Mouse (Mus musculus) thymus, adult 18-20 months (tissue): ENCODE results near the gene Cops6.
A peak's percentile ranks its signal among the peaks of the same experiment; 100 is the strongest.

Experiments
- DNase-seq, 2 experiments: peaks; one replicate each; pipeline ENCODE4 v3.0.0; 2022; ENCODE audit warnings: mixed read lengths in 2 of 2

Gene Cops6

GRCm38 (mm10) chr5:138160842-138161665, at the start of gene Cops6:
Cops6 (plus strand) TSS chr5:138161071.
- peak; percentile 89 to 91 for DNase-seq

GRCm38 (mm10) chr5:138116255-138117198, 44.3 kb upstream of the Cops6 start, which contains the start of gene Zscan21:
Zscan21 (plus strand) TSS chr5:138116903.
- DNase-seq, result peak; percentile 79 to 83

GRCm38 (mm10) chr5:138117199-138118015, 43.5 kb upstream of the Cops6 start:
- no peak for DNase-seq

GRCm38 (mm10) chr5:138118041-138118440, 42.8 kb upstream of the Cops6 start:
- DNase-seq, result no peak

GRCm38 (mm10) chr5:138132425-138133064, 28.3 kb upstream of the Cops6 start:
- no peak for DNase-seq

GRCm38 (mm10) chr5:138137257-138137656, 23.6 kb upstream of the Cops6 start:
- DNase-seq, result no peak

GRCm38 (mm10) chr5:138137935-138138549, 22.8 kb upstream of the Cops6 start:
- no peak for DNase-seq

- no peak for DNase-seq
These were observed 22.3 kb upstream of the Cops6 start for GRCm38 (mm10) chr5:138138585-138138984.

GRCm38 (mm10) chr5:138154390-138154789, 6.5 kb upstream of the Cops6 start:
- DNase-seq, result no peak

GRCm38 (mm10) chr5:138155443-138155976, 5.4 kb upstream of the Cops6 start, which contains the start of gene Zfp113:
Zfp113 (minus strand) TSS chr5:138155744.
- peak; percentile 74 to 86 for DNase-seq

- no peak for DNase-seq
These were observed 578 bp upstream of the Cops6 start for GRCm38 (mm10) chr5:138160224-138160762.

- no peak for DNase-seq
These were observed 2.2 kb downstream of the Cops6 start for GRCm38 (mm10) chr5:138163046-138163445.

- DNase-seq, result no peak
These were observed 2.7 kb downstream of the Cops6 start for GRCm38 (mm10) chr5:138163610-138164009.

GRCm38 (mm10) chr5:138165594-138165993, 4.7 kb downstream of the Cops6 start:
- DNase-seq, result no peak

GRCm38 (mm10) chr5:138170936-138171561, 10.2 kb downstream of the Cops6 start:
- peak; percentile 86 to 89 for DNase-seq

GRCm38 (mm10) chr5:138171695-138172491, 11.0 kb downstream of the Cops6 start, which contains the start of the genes Ap4m1 and Mcm7:
Ap4m1 (plus strand) TSS chr5:138172002.
Mcm7 (minus strand) TSS chr5:138172422.
- peak; percentile 84 to 93 for DNase-seq

GRCm38 (mm10) chr5:138173217-138173616, 12.3 kb downstream of the Cops6 start:
- no peak for DNase-seq

GRCm38 (mm10) chr5:138186950-138187638, 26.2 kb downstream of the Cops6 start, which contains the start of the genes Taf6 and Cnpy4:
Taf6 (minus strand) TSS chr5:138187451.
Cnpy4 (plus strand) TSS chr5:138187485.
- peak; percentile 65 to 75 for DNase-seq
